In the genomic region with DNA sequence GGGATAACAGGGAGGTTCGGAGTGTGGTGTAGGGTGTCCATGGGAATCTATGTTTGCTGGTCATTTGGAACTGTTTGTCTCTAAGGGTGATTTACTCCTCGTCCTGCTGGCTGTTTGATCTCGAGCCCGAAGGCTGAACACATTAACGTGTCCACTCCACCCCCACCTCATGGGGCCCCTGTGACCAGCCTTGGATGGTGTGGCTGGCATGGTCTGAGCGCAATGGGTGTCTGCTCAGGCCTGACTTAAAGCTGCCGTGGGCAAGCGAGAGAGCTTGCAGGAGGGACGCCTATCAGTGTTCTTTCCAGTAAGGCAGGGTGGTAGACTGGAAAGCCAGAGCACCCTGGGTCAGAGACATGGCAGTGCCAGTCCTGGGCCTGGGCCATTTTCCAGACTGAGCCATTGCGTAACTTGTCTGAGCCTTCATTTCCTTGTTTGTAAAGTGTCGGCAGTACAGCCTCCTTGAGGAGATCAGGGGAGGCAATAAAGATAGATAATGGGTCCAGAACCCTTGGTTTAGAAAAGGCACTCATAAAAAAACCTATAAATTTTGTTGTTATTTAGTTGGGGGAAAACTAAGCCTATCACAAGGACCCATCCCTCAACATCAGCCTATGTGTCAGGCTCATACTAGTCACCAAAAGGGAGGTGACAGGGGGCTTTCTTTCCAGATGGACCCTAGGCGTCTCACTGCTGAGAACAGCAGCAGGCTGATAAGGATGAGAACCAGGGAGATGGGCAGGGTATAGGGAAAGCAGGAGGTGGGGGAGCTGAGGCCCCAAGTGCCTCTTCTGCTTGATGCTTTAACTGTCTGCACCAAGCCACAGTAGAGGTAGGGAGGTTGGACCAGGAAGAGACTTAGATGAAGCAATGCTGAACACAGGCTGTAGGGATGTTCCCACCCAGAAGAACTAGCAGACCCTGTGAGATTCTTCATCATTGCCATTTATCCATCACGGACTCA, we compare ENCODE assay signal across 17 mouse cellular contexts. TPM values are rescaled to one million over a fixed set of nuclear protein-coding genes. Genes with fewer than 3 reads are reported as not detected.
A peak's percentile ranks its signal among the peaks of the same experiment; 100 is the strongest.
DNase-seq lines count a peak whose midpoint lies in the region; ATAC-seq and TF ChIP-seq lines count a peak whose summit lies in the region.
"Had no signal": no experiment of that assay in that cellular context is flagged by ENCODE, and none has a peak within 500 bp of the region (broad histone marks: within the 10 kb centered on the region; RNA-seq: fewer than 3 reads in every experiment).

No protein-coding gene starts in this region.

- ATAC-seq in liver, embryonic 11.5 days (replicated peaks; ENCODE audit: low FRiP score), result no peak
- ATAC-seq in liver, embryonic 12.5 days, result no peak
- ATAC-seq: forebrain, embryonic 14.5 days had no signal

- H3K4me2 ChIP-seq in liver, embryonic 11.5 days, result no peak overlapping the region
- H3K4me2 ChIP-seq in liver, embryonic 12.5 days, result no peak overlapping the region
- H3K4me2 ChIP-seq: heart, embryonic 12.5 days; limb, embryonic 12.5 days; lung, embryonic 14.5 days; neural tube, embryonic 13.5 days had no signal

- H3K27ac ChIP-seq in gastrocnemius, adult 2 months, result no peak overlapping the region
- H3K27ac ChIP-seq in liver, embryonic 11.5 days (ENCODE audit: low read depth, low read length), result no peak overlapping the region
- no peak overlapping the region for H3K27ac ChIP-seq in liver, embryonic 12.5 days
- peak overlapping the region; percentile 77 for H3K27ac ChIP-seq in limb, embryonic 10.5 days
- H3K27ac ChIP-seq: limb, embryonic 12.5 days; neural tube, embryonic 13.5 days had no signal

- no peak overlapping the region for H3K9ac ChIP-seq in liver, embryonic 11.5 days (ENCODE audit: low read depth, low read length)
- H3K9ac ChIP-seq in liver, embryonic 12.5 days, result no peak overlapping the region
- H3K9ac ChIP-seq: heart, embryonic 12.5 days; limb, embryonic 12.5 days; lung, embryonic 14.5 days; neural tube, embryonic 13.5 days had no signal

- H3K4me1 ChIP-seq in liver, embryonic 11.5 days (replicated peaks; ENCODE audit: control insufficient read depth, insufficient read depth, low read length), result no peaks in the 10 kb centered on the region
- H3K4me1 ChIP-seq in liver, embryonic 12.5 days, result peaks cover 8% of the 10 kb centered on the region; the same call in 1 of the 2 replicates
- peaks cover 74% of the 10 kb centered on the region for H3K4me1 ChIP-seq in limb, embryonic 10.5 days
- H3K4me1 ChIP-seq: midbrain, embryonic 10.5 days; neural tube, embryonic 13.5 days had no signal

- intact Hi-C loops in gastrocnemius, adult 2 months (cut with DNase I), result no loop called here
- intact Hi-C loops in gastrocnemius, postnatal 36 days (cut with DNase I), result no loop called here

- H3K4me3 ChIP-seq in gastrocnemius, adult 2 months, result no peak overlapping the region
- H3K4me3 ChIP-seq in liver, embryonic 11.5 days (ENCODE audit: low read depth, low read length), result no peak overlapping the region
- H3K4me3 ChIP-seq in liver, embryonic 12.5 days, result no peak overlapping the region
- no peak overlapping the region for H3K4me3 ChIP-seq in limb, embryonic 10.5 days
- H3K4me3 ChIP-seq: heart, embryonic 12.5 days; limb, embryonic 12.5 days; midbrain, embryonic 10.5 days; neural tube, embryonic 13.5 days had no signal

- H3K36me3 ChIP-seq in liver, embryonic 11.5 days (ENCODE audit: control insufficient read depth, insufficient read depth, low read length), result no peaks in the 10 kb centered on the region
- no peaks in the 10 kb centered on the region for H3K36me3 ChIP-seq in liver, embryonic 12.5 days
- H3K36me3 ChIP-seq in limb, embryonic 10.5 days, result no peaks in the 10 kb centered on the region
- H3K36me3 ChIP-seq: heart, embryonic 12.5 days; limb, embryonic 12.5 days; midbrain, embryonic 10.5 days; neural tube, embryonic 13.5 days had no signal

- no peak for TF ChIP-seq CTCF in gastrocnemius, adult 2 months (IDR thresholded peaks at IDR 0.05)

- H3K27me3 ChIP-seq in liver, embryonic 11.5 days (replicated peaks; ENCODE audit: control insufficient read depth, insufficient read depth, low read length), result no peaks in the 10 kb centered on the region
- no peaks in the 10 kb centered on the region for H3K27me3 ChIP-seq in liver, embryonic 12.5 days (replicated peaks)
- no peaks in the 10 kb centered on the region for H3K27me3 ChIP-seq in limb, embryonic 10.5 days (ENCODE audit: low read depth, poor library complexity, severe bottlenecking)
- H3K27me3 ChIP-seq: heart, embryonic 12.5 days; neural tube, embryonic 13.5 days had no signal

- DNase-seq in gastrocnemius, adult 2 months, result peak; percentile 30
- DNase-seq in gastrocnemius, postnatal 36 days, result no peak
- peak; percentile 28 for DNase-seq in liver, embryonic 11.5 days (ENCODE audit: low spot score)
- DNase-seq in adrenal gland, postnatal 14 days, result peak; percentile 71
- DNase-seq in limb, embryonic 10.5 days (ENCODE audit: low spot score), result no peak
- no peak for DNase-seq in retina, postnatal 1 day
- DNase-seq in frontal cortex, postnatal 25 days (ENCODE audit: low spot score in 2 of 2), result no peak
- DNase-seq: cerebellum, adult 9-11 months; heart, postnatal 36 days; lung, embryonic 14.5 days; thymus, postnatal 36 days had no signal

- WGBS in liver, embryonic 11.5 days, result 69% methylated on average over 13 of the region's 13 CpGs
- WGBS in liver, embryonic 12.5 days (ENCODE audit: insufficient replicate concordance), result 63% methylated on average over 13 of the region's 13 CpGs
- WGBS in limb, embryonic 10.5 days, result 37% methylated on average over 13 of the region's 13 CpGs

- no peaks in the 10 kb centered on the region for H3K9me3 ChIP-seq in liver, embryonic 11.5 days (ENCODE audit: control insufficient read depth, low read length)
- H3K9me3 ChIP-seq in liver, embryonic 12.5 days (replicated peaks), result no peaks in the 10 kb centered on the region
- H3K9me3 ChIP-seq in limb, embryonic 10.5 days (replicated peaks), result no peaks in the 10 kb centered on the region
- H3K9me3 ChIP-seq: heart, embryonic 12.5 days; limb, embryonic 12.5 days; midbrain, embryonic 10.5 days; neural tube, embryonic 13.5 days had no signal

RNA-seq across cellular contexts. Expression of gene Ddx1, which starts 49.4 kb away (rescaled TPM):
- total RNA-seq in gastrocnemius, adult 2 months (2021), result 100 to 1,000 TPM; 127 to 130 TPM
- 100 to 1,000 TPM in 1 of 2 experiments, 10 to 100 TPM in 1; 91.7 to 113 TPM for total RNA-seq in gastrocnemius, postnatal 36 days (2021)
- polyA plus RNA-seq in liver, embryonic 11.5 days (2014; fragmentation: Nextera tagmentation; extraction: Ambion mirVana), result 158 and 196 TPM in 2 replicates
- polyA plus RNA-seq in liver, embryonic 12.5 days (2016; fragmentation: Nextera tagmentation; extraction: Ambion mirVana), result 104 and 108 TPM in 2 replicates
- total RNA-seq in adrenal gland, postnatal 14 days (2021), result 86.7 and 102 TPM in 2 replicates
- 199 and 208 TPM in 2 replicates for polyA plus RNA-seq in limb, embryonic 10.5 days (2016; fragmentation: Nextera tagmentation; extraction: Ambion mirVana)

Comparison
In these comparisons a context has a peak if more than half of its experiments do, and no peak if none do; other contexts are left out.
1. DNase-seq: peak in gastrocnemius, adult 2 months (single experiment), liver, embryonic 11.5 days (single experiment) and adrenal gland, postnatal 14 days (single experiment); none in gastrocnemius, postnatal 36 days (0 of 2), limb, embryonic 10.5 days (single experiment), retina, postnatal 1 day (single experiment) and frontal cortex, postnatal 25 days (0 of 2).